Mouse (Mus musculus) effector memory CD4-positive, alpha-beta T cell, adult 5 months (primary cell): ENCODE measurements around the gene Enho. TPM values are rescaled to one million over a fixed set of nuclear protein-coding genes. Genes with fewer than 3 reads are reported as not detected.

Experiments used
- polyA plus RNA-seq: library from polyadenylated mRNA; unstranded; fragments of 100-300 nt; shearing (Covaris generic); gene quantifications from one replicate; pipeline ENCODE4 v1.2.1, GENCODE M21; 2017

Enho gene
- not detected for polyA plus RNA-seq

GRCm38 (mm10) chr4:41639913-41640507 lies at the start of gene Enho:
Gene Enho, minus strand, starts transcription at chr4:41640324.

Other genes starting within 250 kb of the Enho start
- gene Kif24, start 175.4 kb downstream of the Enho start, polyA plus RNA-seq: 0.87 TPM
- gene Nudt2, start 175.2 kb downstream of the Enho start, polyA plus RNA-seq: 10.3 TPM
- not detected for gene AI464131, start 137.2 kb downstream of the Enho start, polyA plus RNA-seq
- not detected for gene 1110017D15Rik, start 123.0 kb downstream of the Enho start, polyA plus RNA-seq
- gene Fam219a, start 70.8 kb downstream of the Enho start, polyA plus RNA-seq: 6.4 TPM
- gene Dnaic1, start 70.5 kb downstream of the Enho start, polyA plus RNA-seq: not detected
- gene Cntfr, start 56.8 kb upstream of the Enho start, polyA plus RNA-seq: not detected
- gene Il11ra1, start 59.7 kb upstream of the Enho start, polyA plus RNA-seq: 6.8 TPM
- 22.5 TPM for gene Rpp25l, start 73.2 kb upstream of the Enho start, polyA plus RNA-seq
- gene Dctn3, start 82.8 kb upstream of the Enho start, polyA plus RNA-seq: 100 TPM
- not detected for gene Arid3c, start 90.8 kb upstream of the Enho start, polyA plus RNA-seq
- gene Galt, start 114.9 kb upstream of the Enho start, polyA plus RNA-seq: 58.6 TPM
- 25.2 TPM for gene Sigmar1, start 115.8 kb upstream of the Enho start, polyA plus RNA-seq
- gene Ccl27a, start 133.9 kb upstream of the Enho start, polyA plus RNA-seq: 8.3 TPM